Mouse (Mus musculus) heart, adult 2 months (tissue): ENCODE measurements around the gene Casp9. TPM values are rescaled to one million over a fixed set of nuclear protein-coding genes. Genes with fewer than 3 reads are reported as not detected.

Experiments used
- DNase-seq, 2 experiments: peaks; one replicate each; pipeline ENCODE4 v3.0.0; 2021
- H3K27ac ChIP-seq: fragments of 200-600 bp; 2 replicates; pipeline ENCODE4 v1.8.1; 2022
- H3K27me3 ChIP-seq: fragments of 200-500 bp; 2 replicates; pipeline ENCODE4 v1.6.1; 2012; ENCODE audit warnings: mild to moderate bottlenecking, low read length, inconsistent platforms, mixed read lengths; ENCODE audit not compliant: control insufficient read depth, insufficient read depth
- H3K36me3 ChIP-seq: fragments of 200-500 bp; 2 replicates; pipeline ENCODE4 v1.6.1; 2012; ENCODE audit warnings: low read length, inconsistent platforms; ENCODE audit not compliant: control insufficient read depth, insufficient read depth
- H3K4me1 ChIP-seq: fragments of 200-500 bp; 2 replicates; pipeline ENCODE4 v1.6.1; 2011; ENCODE audit warnings: low read length; ENCODE audit not compliant: control insufficient read depth, insufficient read depth
- H3K4me3 ChIP-seq: fragments of 200-600 bp; 2 replicates; pipeline ENCODE4 v1.8.1; 2022
- H3K79me2 ChIP-seq: fragments of 200-500 bp; replicated peaks from 2 replicates; pipeline ENCODE4 v1.6.1; 2012; ENCODE audit warnings: mild to moderate bottlenecking, inconsistent platforms, low read length, moderate library complexity, mixed read lengths; ENCODE audit not compliant: control insufficient read depth, insufficient read depth
- H3K9ac ChIP-seq: fragments of 200-500 bp; 2 replicates; pipeline ENCODE4 v1.6.1; 2012; ENCODE audit warnings: low read depth, mild to moderate bottlenecking, control low read depth, inconsistent platforms, low read length, mixed read lengths
- CTCF ChIP-seq: fragments of 200-600 bp; IDR thresholded peaks from 2 replicates; pipeline ENCODE4 v1.8.1; 2022; ENCODE audit warnings: antibody characterized with exemption, mild to moderate bottlenecking, moderate library complexity
- EP300 ChIP-seq: fragments of 200-500 bp; IDR thresholded peaks from 2 replicates; pipeline ENCODE4 v1.6.1; 2011; ENCODE audit warnings: low read depth, low read length, control low read depth; ENCODE audit not compliant: insufficient read depth
- POLR2A ChIP-seq: fragments of 200-500 bp; IDR thresholded peaks from 2 replicates; pipeline ENCODE4 v1.6.1; 2011; ENCODE audit warnings: mild to moderate bottlenecking, low read depth, low read length, control low read depth; ENCODE audit not compliant: insufficient read depth
- WGBS: fragments of 180-500 bp; shearing (Covaris S2); methylation state at CpG from one replicate; pipeline ENCODE4 v1.1.7; 2018; 5-methylcytosine and 5-hydroxymethylcytosine counted together
- intact Hi-C: fragments of 180-260 bp; cut with DNase I; formaldehyde crosslinking; loops from one replicate; pipeline ENCODE4 v1.15.1; 2025
- polyA plus RNA-seq: library from polyadenylated mRNA; depleted of rRNA; stranded (reverse); fragments of >200 nt; gene quantifications from 2 replicates; pipeline ENCODE4 v1.2.3, GENCODE M21; 2012
- total RNA-seq, 2 experiments: library from RNA; stranded (reverse); gene quantifications; 2 replicates each; pipeline ENCODE4 v1.2.3; 2021

Casp9 gene
- total and polyA plus RNA-seq, 3 experiments: 7.5 to 10.0 (median 8.1) TPM

- no peak for TF ChIP-seq EP300
- TF ChIP-seq POLR2A: no peak
- no peak for TF ChIP-seq CTCF
- no peaks in the 10 kb centered on the region for H3K4me1 ChIP-seq
- no peak for DNase-seq
- H3K9ac ChIP-seq: no peak overlapping the region
- intact Hi-C loops: no loop called here
- WGBS: 59% methylated on average over 3 of the region's 3 CpGs
- H3K4me3 ChIP-seq: no peak overlapping the region
- no peaks in the 10 kb centered on the region for H3K27me3 ChIP-seq
- H3K27ac ChIP-seq: no peak overlapping the region
- H3K79me2 ChIP-seq: no peaks in the 10 kb centered on the region
- no peaks in the 10 kb centered on the region for H3K36me3 ChIP-seq
Measured at GRCm38 (mm10) chr4:141822979-141823378, 29.6 kb downstream of the Casp9 start.

- H3K36me3 ChIP-seq: no peaks in the 10 kb centered on the region
- no peak within 1 kb of the TSS for H3K27ac ChIP-seq
- no peak for DNase-seq
- no peaks in the 10 kb centered on the region; the same call in 1 of the 2 replicates for H3K4me1 ChIP-seq
- TF ChIP-seq EP300: no peak
- no peak for TF ChIP-seq POLR2A
- TF ChIP-seq CTCF: no peak
- H3K27me3 ChIP-seq: no peaks in the 10 kb centered on the region
- H3K79me2 ChIP-seq: no peaks in the 10 kb centered on the region
- WGBS: 58% methylated on average over 5 of the region's 5 CpGs
- intact Hi-C loops: no loop called here
- H3K9ac ChIP-seq: no peak within 1 kb of the TSS
- no peak within 1 kb of the TSS for H3K4me3 ChIP-seq
Measured at GRCm38 (mm10) chr4:141826060-141826459, 32.6 kb downstream of the Casp9 start, which contains the start of gene Cela2a. TSS of gene Cela2a (minus strand) at chr4:141826160.

GRCm38 (mm10) chr4:141827401-141827800 lies 34.0 kb downstream of the Casp9 start:
- Histone ChIP-seq H3K79me2 (no peaks in the 10 kb centered on the region), H3K4me1 (no peaks in the 10 kb centered on the region; the same call in 1 of the 2 replicates), H3K27ac (no peak overlapping the region), H3K4me3 (no peak overlapping the region), H3K9ac (no peak overlapping the region), H3K36me3 (no peaks in the 10 kb centered on the region), H3K27me3 (no peaks in the 10 kb centered on the region)
- no peak for DNase-seq
- 87% methylated on average over 2 of the region's 2 CpGs for WGBS
- TF ChIP-seq CTCF: no peak
- no peak for TF ChIP-seq EP300
- TF ChIP-seq POLR2A: no peak
- intact Hi-C loops: no loop called here

- H3K27me3 ChIP-seq: no peaks in the 10 kb centered on the region
- H3K79me2 ChIP-seq: no peaks in the 10 kb centered on the region
- H3K9ac ChIP-seq: no peak overlapping the region
- intact Hi-C loops: no loop called here
- TF ChIP-seq POLR2A (no peak), EP300 (no peak), CTCF (peak; percentile 52)
- H3K4me1 ChIP-seq: no peaks in the 10 kb centered on the region; the same call in 1 of the 2 replicates
- H3K36me3 ChIP-seq: no peaks in the 10 kb centered on the region
- H3K4me3 ChIP-seq: no peak overlapping the region
- WGBS: 46% methylated on average over 4 of the region's 4 CpGs
- H3K27ac ChIP-seq: no peak overlapping the region; the same call in 1 of the 2 replicates
- peak in 1 of 2 experiments; percentile 35 for DNase-seq
Measured at GRCm38 (mm10) chr4:141828177-141828576, 34.8 kb downstream of the Casp9 start.

DNA sequence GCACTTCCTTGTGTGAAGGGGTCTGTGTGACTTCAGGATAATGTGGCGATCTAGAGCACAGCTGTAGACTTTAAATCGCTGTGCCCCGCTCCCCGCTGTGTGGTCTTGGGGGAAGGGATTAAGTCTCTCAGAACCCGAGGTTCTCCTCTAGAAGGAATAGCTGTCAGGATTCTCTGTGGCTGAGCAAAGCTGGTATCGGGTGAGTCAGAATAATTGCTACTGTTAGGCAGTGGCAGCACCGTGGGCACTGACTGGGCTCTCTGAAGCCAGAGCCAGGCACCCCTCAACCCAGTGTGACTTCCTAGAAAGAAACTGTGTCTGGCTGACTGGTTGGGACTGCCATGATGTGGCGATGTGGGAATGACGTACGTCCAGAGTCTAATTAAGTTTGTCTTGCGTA lies 37.0 kb downstream of the Casp9 start:
- H3K9ac ChIP-seq: no peak overlapping the region
- no peaks in the 10 kb centered on the region; the same call in 1 of the 2 replicates for H3K4me1 ChIP-seq
- H3K27ac ChIP-seq: no peak overlapping the region
- no peak overlapping the region for H3K4me3 ChIP-seq
- 60% methylated on average over 11 of the region's 11 CpGs for WGBS
- no peaks in the 10 kb centered on the region for H3K36me3 ChIP-seq
- intact Hi-C loops: no loop called here
- TF ChIP-seq CTCF (no peak), EP300 (no peak), POLR2A (no peak)
- no peaks in the 10 kb centered on the region for H3K27me3 ChIP-seq
- H3K79me2 ChIP-seq: no peaks in the 10 kb centered on the region
- no peak for DNase-seq

DNA sequence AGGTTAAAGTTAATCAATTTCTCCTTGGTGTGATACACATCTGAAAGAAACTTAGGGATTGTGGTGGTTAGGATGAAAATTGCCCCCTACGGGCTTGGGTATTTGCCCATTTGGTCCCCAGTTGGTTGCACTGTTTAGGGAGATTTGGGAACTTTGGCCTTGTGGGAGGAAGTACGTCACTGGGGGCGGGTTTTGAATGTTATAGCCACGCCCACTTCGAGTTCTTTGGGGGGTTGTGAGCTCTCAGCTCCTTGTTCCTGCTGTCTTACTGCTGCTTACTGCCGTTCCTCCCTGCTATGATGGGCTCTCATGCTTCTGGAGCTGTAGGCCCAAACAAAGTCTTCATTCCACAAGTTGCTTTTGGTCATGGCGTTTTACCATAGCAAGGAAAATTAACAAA lies 37.9 kb downstream of the Casp9 start:
- no peaks in the 10 kb centered on the region; the same call in 1 of the 2 replicates for H3K4me1 ChIP-seq
- intact Hi-C loops: no loop called here
- WGBS: 77% methylated on average over 7 of the region's 7 CpGs
- no peak for TF ChIP-seq CTCF
- H3K27ac ChIP-seq: no peak overlapping the region
- H3K79me2 ChIP-seq: no peaks in the 10 kb centered on the region
- H3K4me3 ChIP-seq: no peak overlapping the region
- H3K9ac ChIP-seq: no peak overlapping the region
- no peak for DNase-seq
- H3K36me3 ChIP-seq: no peaks in the 10 kb centered on the region
- no peaks in the 10 kb centered on the region for H3K27me3 ChIP-seq

- Histone ChIP-seq H3K36me3 (no peaks in the 10 kb centered on the region), H3K27me3 (no peaks in the 10 kb centered on the region), H3K9ac (no peak overlapping the region), H3K79me2 (no peaks in the 10 kb centered on the region), H3K4me3 (no peak overlapping the region), H3K4me1 (no peaks in the 10 kb centered on the region), H3K27ac (no peak overlapping the region)
- no peak for DNase-seq
- intact Hi-C loops: no loop called here
- 71% methylated on average over 1 of the region's 1 CpGs for WGBS
- TF ChIP-seq EP300: no peak
- no peak for TF ChIP-seq CTCF
- no peak for TF ChIP-seq POLR2A
Measured at GRCm38 (mm10) chr4:141833911-141834310, 40.5 kb downstream of the Casp9 start.
